Mouse (Mus musculus) midbrain, embryonic 11.5 days (tissue): Measurements from ENCODE around the gene Vmn2r-ps130. TPM values are rescaled to one million over a fixed set of nuclear protein-coding genes. Genes with fewer than 3 reads are reported as not detected.
"Not testable (repeated sequence)": the region's sequence is repeated elsewhere in the genome, so short reads cannot be mapped to it uniquely, and the experiment has no call there.

Source experiments
- ATAC-seq: fragments of 200-750 bp; cut with Nextera tagmentation; 2 replicates; pipeline ENCODE4 v1.8.0; 2017; ENCODE audit warnings: moderate TSS enrichment, moderate library complexity; ENCODE audit not compliant: low FRiP score
- DNase-seq: peaks from one replicate; pipeline ENCODE4 v3.0.0; 2015; ENCODE audit warnings: low spot score; ENCODE audit errors: missing footprints
- H3K27ac ChIP-seq: fragments of 300-500 bp; sonication (generic); 2 replicates; pipeline ENCODE4 v1.5.1; 2014; ENCODE audit warnings: low read depth, low read length
- H3K27me3 ChIP-seq: fragments of 300-500 bp; sonication (generic); 2 replicates; pipeline ENCODE4 v1.6.1; 2014; ENCODE audit warnings: mild to moderate bottlenecking, low read length, moderate library complexity, mixed read lengths; ENCODE audit not compliant: control insufficient read depth, insufficient read depth
- H3K36me3 ChIP-seq: fragments of 300-500 bp; sonication (generic); 2 replicates; pipeline ENCODE4 v1.6.1; 2014; ENCODE audit warnings: mild to moderate bottlenecking, low read length, moderate library complexity, mixed read lengths; ENCODE audit not compliant: control insufficient read depth, insufficient read depth
- H3K4me1 ChIP-seq: fragments of 300-500 bp; sonication (generic); 2 replicates; pipeline ENCODE4 v1.6.1; 2014; ENCODE audit warnings: low read length; ENCODE audit not compliant: control insufficient read depth, insufficient read depth
- H3K4me2 ChIP-seq: fragments of 300-500 bp; sonication (generic); 2 replicates; pipeline ENCODE4 v1.6.1; 2014; ENCODE audit warnings: mild to moderate bottlenecking, moderate library complexity
- H3K4me3 ChIP-seq: fragments of 300-500 bp; sonication (generic); 2 replicates; pipeline ENCODE4 v1.5.1; 2014; ENCODE audit warnings: low read depth, low read length
- H3K9ac ChIP-seq: fragments of 300-500 bp; sonication (generic); 2 replicates; pipeline ENCODE4 v1.6.1; 2014; ENCODE audit warnings: low read length
- H3K9me3 ChIP-seq: fragments of 300-500 bp; sonication (generic); 2 replicates; pipeline ENCODE4 v1.6.1; 2016; ENCODE audit warnings: low read length; ENCODE audit not compliant: control insufficient read depth
- WGBS: fragments of 180-500 bp; shearing (Covaris S2); extraction: QIAGEN DNeasy Blood & Tissue Kit; methylation state at CpG from one replicate; pipeline ENCODE4 v1.1.7; 2014; 5-methylcytosine and 5-hydroxymethylcytosine counted together
- polyA plus RNA-seq: library from polyadenylated mRNA; unstranded; fragments of >200 nt; fragmentation: Nextera tagmentation; extraction: Ambion mirVana; gene quantifications from 2 replicates; pipeline ENCODE4 v1.2.1, GENCODE M21; 2014

Gene Vmn2r-ps130
- not detected in 2 replicates for polyA plus RNA-seq

GRCm38 (mm10) chr17:23060866-23061265 lies at the start of gene Vmn2r-ps130:
TSS of gene Vmn2r-ps130 (plus strand) at chr17:23061166.
- not testable (repeated sequence) for H3K27ac ChIP-seq, DNase-seq, H3K36me3 ChIP-seq, H3K4me2 ChIP-seq, H3K4me3 ChIP-seq, H3K27me3 ChIP-seq, H3K4me1 ChIP-seq, ATAC-seq, H3K9ac ChIP-seq, H3K9me3 ChIP-seq
- no CpG with 5 or more reads among the region's 1 CpGs for WGBS

Other genes with a start within 250 kb of the Vmn2r-ps130 start
- 24.9 and 25.9 TPM in 2 replicates for gene Zfp945, start 194.0 kb upstream of the Vmn2r-ps130 start, polyA plus RNA-seq
- gene Vmn2r113, start 118.2 kb upstream of the Vmn2r-ps130 start, polyA plus RNA-seq = not detected in 2 replicates
- 19.0 and 23.7 TPM in 2 replicates for gene Zfp40, start 132.1 kb downstream of the Vmn2r-ps130 start, polyA plus RNA-seq